Mouse (Mus musculus) megakaryocyte-erythroid progenitor cell, adult 5-6 weeks (primary cell): ENCODE results near the gene Arf6. TPM values are rescaled to one million over a fixed set of nuclear protein-coding genes. Genes with fewer than 3 reads are reported as not detected.

ENCODE experiments used
- ATAC-seq: replicated peaks from 2 replicates; pipeline ENCODE4 v1.8.0; 2016; ENCODE audit warnings: mild to moderate bottlenecking, inconsistent platforms; ENCODE audit not compliant: severe bottlenecking, poor library complexity, low FRiP score, low TSS enrichment
- total RNA-seq, 2 experiments: library from RNA; stranded (forward) in 1 of 2; stranded (reverse) in 1 of 2; fragments of 200-1000, 215-1000 nt in 1 of 2; fragments of >200 nt in 1 of 2; fragmentation: Nextera tagmentation in 1 of 2; gene quantifications; 2 replicates each; pipeline ENCODE4 v1.2.3; 2014 to 2017

Gene Arf6
- total RNA-seq, 2 experiments from 2014 or later, result 76.7 to 150 TPM

GRCm38 (mm10) chr12:69402594-69403167, 30.7 kb downstream of the Arf6 start:
- ATAC-seq, result no peak

GRCm38 (mm10) chr12:69410767-69411166, 38.8 kb downstream of the Arf6 start:
- ATAC-seq, result no peak

GRCm38 (mm10) chr12:69411936-69412335, 40.0 kb downstream of the Arf6 start:
- ATAC-seq, result no peak

- ATAC-seq, result no peak
Observed at GRCm38 (mm10) chr12:69413303-69413702, 41.4 kb downstream of the Arf6 start.

GRCm38 (mm10) chr12:69414826-69415572, 43.0 kb downstream of the Arf6 start:
- no peak for ATAC-seq

GRCm38 (mm10) chr12:69416793-69417192, 44.8 kb downstream of the Arf6 start:
- no peak for ATAC-seq

GRCm38 (mm10) chr12:69417701-69418291, 45.8 kb downstream of the Arf6 start:
- ATAC-seq, result no peak

GRCm38 (mm10) chr12:69418606-69419005, 46.7 kb downstream of the Arf6 start:
- ATAC-seq, result no peak

- no peak for ATAC-seq
Observed at GRCm38 (mm10) chr12:69419017-69419605, 47.2 kb downstream of the Arf6 start.

GRCm38 (mm10) chr12:69419606-69420005, 47.7 kb downstream of the Arf6 start:
- no peak for ATAC-seq

GRCm38 (mm10) chr12:69420716-69421115, 48.8 kb downstream of the Arf6 start:
- ATAC-seq, result no peak

GRCm38 (mm10) chr12:69422827-69423537, 51.0 kb downstream of the Arf6 start:
- peak; percentile 82 for ATAC-seq

Other genes starting within 250 kb of the Arf6 start
- 4,414 and 4,457 TPM in 2 replicates for gene Rps29, start 213.0 kb upstream of the Arf6 start, total RNA-seq (2014; fragmentation: Nextera tagmentation)
- 1,975 and 2,681 TPM in 2 replicates for gene Rps29, start 213.0 kb upstream of the Arf6 start, total RNA-seq (2017)
- gene Lrr1, start 203.3 kb upstream of the Arf6 start, total RNA-seq (2014; fragmentation: Nextera tagmentation), result 29.1 and 39.8 TPM in 2 replicates
- 6.3 and 18.6 TPM in 2 replicates for gene Lrr1, start 203.3 kb upstream of the Arf6 start, total RNA-seq (2017)
- gene Rpl36al, start 188.1 kb upstream of the Arf6 start, total RNA-seq (2014; fragmentation: Nextera tagmentation), result 987 and 1,085 TPM in 2 replicates
- 1,369 and 1,396 TPM in 2 replicates for gene Rpl36al, start 188.1 kb upstream of the Arf6 start, total RNA-seq (2017)
- gene Mgat2, start 188.0 kb upstream of the Arf6 start, total RNA-seq (2014; fragmentation: Nextera tagmentation), result 30.1 and 32.4 TPM in 2 replicates
- 69.0 and 75.7 TPM in 2 replicates for gene Mgat2, start 188.0 kb upstream of the Arf6 start, total RNA-seq (2017)
- 7.8 and 24.2 TPM in 2 replicates for gene Gm49383, start 175.0 kb upstream of the Arf6 start, total RNA-seq (2014; fragmentation: Nextera tagmentation)
- 42.3 and 48.1 TPM in 2 replicates for gene Gm49383, start 175.0 kb upstream of the Arf6 start, total RNA-seq (2017)
- 2.4 and 11.9 TPM in 2 replicates for gene Dnaaf2, start 173.7 kb upstream of the Arf6 start, total RNA-seq (2014; fragmentation: Nextera tagmentation)
- gene Dnaaf2, start 173.7 kb upstream of the Arf6 start, total RNA-seq (2017), result 6.0 and 10.7 TPM in 2 replicates
- 24.6 and 33.2 TPM in 2 replicates for gene Gm49384, start 167.9 kb upstream of the Arf6 start, total RNA-seq (2014; fragmentation: Nextera tagmentation)
- 18.5 and 30.4 TPM in 2 replicates for gene Gm49384, start 167.9 kb upstream of the Arf6 start, total RNA-seq (2017)
- gene Pole2, start 144.0 kb upstream of the Arf6 start, total RNA-seq (2014; fragmentation: Nextera tagmentation), result 67.3 and 69.2 TPM in 2 replicates
- gene Pole2, start 144.0 kb upstream of the Arf6 start, total RNA-seq (2017), result 39.8 and 44.5 TPM in 2 replicates
- 6.3 and 9.5 TPM in 2 replicates for gene Klhdc1, start 131.0 kb upstream of the Arf6 start, total RNA-seq (2014; fragmentation: Nextera tagmentation)
- 7.3 and 7.7 TPM in 2 replicates for gene Klhdc1, start 131.0 kb upstream of the Arf6 start, total RNA-seq (2017)
- 55.9 and 87.4 TPM in 2 replicates for gene Klhdc2, start 75.5 kb upstream of the Arf6 start, total RNA-seq (2014; fragmentation: Nextera tagmentation)
- gene Klhdc2, start 75.5 kb upstream of the Arf6 start, total RNA-seq (2017), result 90.1 and 107 TPM in 2 replicates
- 70.0 and 101 TPM in 2 replicates for gene Nemf, start 15.0 kb upstream of the Arf6 start, total RNA-seq (2014; fragmentation: Nextera tagmentation)
- gene Nemf, start 15.0 kb upstream of the Arf6 start, total RNA-seq (2017), result 168 and 179 TPM in 2 replicates
- not detected in 2 replicates for gene Gm9887, start 308 bp downstream of the Arf6 start, total RNA-seq (2014; fragmentation: Nextera tagmentation)
- gene Gm9887, start 308 bp downstream of the Arf6 start, total RNA-seq (2017), result not detected in 2 replicates
- 15.5 and 21.3 TPM in 2 replicates for gene Vcpkmt, start 210.9 kb downstream of the Arf6 start, total RNA-seq (2014; fragmentation: Nextera tagmentation)
- gene Vcpkmt, start 210.9 kb downstream of the Arf6 start, total RNA-seq (2017), result 17.5 and 25.4 TPM in 2 replicates